Mouse (Mus musculus) Muller cell, postnatal 12 days (primary cell): ENCODE data around the gene Mettl23.
"Not testable (repeated sequence)": the region's sequence is repeated elsewhere in the genome, so short reads cannot be mapped to it uniquely, and the experiment has no call there.

Experiments
- DNase-seq: peaks from one replicate; pipeline ENCODE4 v3.0.0-alpha.2; 2015; ENCODE audit errors: inconsistent ontology term

Mettl23 gene

GRCm38 (mm10) chr11:116847187-116848085, 4.4 kb downstream of the Mettl23 start:
- DNase-seq: no peak

- no peak for DNase-seq
Measured at GRCm38 (mm10) chr11:116848086-116848876, 5.2 kb downstream of the Mettl23 start.

GRCm38 (mm10) chr11:116848877-116849178, 5.8 kb downstream of the Mettl23 start:
- DNase-seq: not testable (repeated sequence)

GRCm38 (mm10) chr11:116849587-116849986, 6.5 kb downstream of the Mettl23 start:
- DNase-seq: no peak

- DNase-seq: no peak
Measured at GRCm38 (mm10) chr11:116850085-116850484, 7.0 kb downstream of the Mettl23 start.

GRCm38 (mm10) chr11:116850833-116851477, 7.9 kb downstream of the Mettl23 start:
- no peak for DNase-seq

GRCm38 (mm10) chr11:116851576-116852290, 8.7 kb downstream of the Mettl23 start:
- DNase-seq: no peak

GRCm38 (mm10) chr11:116852291-116852890, 9.3 kb downstream of the Mettl23 start, which contains the start of gene Mfsd11:
Gene Mfsd11, plus strand, starts transcription at chr11:116852440.
- peak; percentile 83 for DNase-seq

- DNase-seq: peak; percentile 98
Measured at GRCm38 (mm10) chr11:116852891-116853511, 9.9 kb downstream of the Mettl23 start, which contains the start of gene Srsf2. Gene Srsf2, minus strand, starts transcription at chr11:116853094.

GRCm38 (mm10) chr11:116853512-116853928, 10.4 kb downstream of the Mettl23 start:
- peak; percentile 98 for DNase-seq

- DNase-seq: no peak
Measured at GRCm38 (mm10) chr11:116854279-116854678, 11.2 kb downstream of the Mettl23 start.

- no peak for DNase-seq
Measured at GRCm38 (mm10) chr11:116857183-116857850, 14.2 kb downstream of the Mettl23 start.

- no peak for DNase-seq
Measured at GRCm38 (mm10) chr11:116864444-116864843, 21.4 kb downstream of the Mettl23 start.

GRCm38 (mm10) chr11:116865945-116866585, 23.0 kb downstream of the Mettl23 start:
- DNase-seq: no peak

GRCm38 (mm10) chr11:116868129-116868528, 25.1 kb downstream of the Mettl23 start:
- DNase-seq: no peak

- DNase-seq: no peak
Measured at GRCm38 (mm10) chr11:116869223-116869622, 26.1 kb downstream of the Mettl23 start.

- no peak for DNase-seq
Measured at GRCm38 (mm10) chr11:116869641-116870040, 26.6 kb downstream of the Mettl23 start.

- no peak for DNase-seq
Measured at GRCm38 (mm10) chr11:116871538-116871937, 28.5 kb downstream of the Mettl23 start.

- DNase-seq: no peak
Measured at GRCm38 (mm10) chr11:116873987-116874386, 30.9 kb downstream of the Mettl23 start.
